Mouse (Mus musculus) heart, postnatal 25 days (tissue): ENCODE measurements around the gene Tmem174. TPM values are rescaled to one million over a fixed set of nuclear protein-coding genes. Genes with fewer than 3 reads are reported as not detected.

Source experiments
- DNase-seq: peaks from one replicate; pipeline ENCODE4 v3.0.0; 2022; ENCODE audit warnings: low spot score
- intact Hi-C: fragments of 180-260 bp; cut with DNase I; formaldehyde crosslinking; loops from one replicate; pipeline ENCODE4 v1.15.1; 2025
- total RNA-seq, 2 experiments: library from RNA; stranded (reverse); gene quantifications; 2 replicates each; pipeline ENCODE4 v1.2.3; 2021

Gene Tmem174
- total RNA-seq, 2 experiments from 2014 or later, result not detected

- intact Hi-C loops, result loop anchor here (10.0 kb wide), 1 partner anchor 553 kb away; no protein-coding TSS in a partner anchor
- DNase-seq, result no peak
These were observed 49.6 kb downstream of the Tmem174 start for GRCm38 (mm10) chr13:98587639-98588038.

- intact Hi-C loops, result loop anchor here (10.0 kb wide), 1 partner anchor 552 kb away; no protein-coding TSS in a partner anchor
These were observed 50.2 kb downstream of the Tmem174 start for GRCm38 (mm10) chr13:98586817-98587575.

More at GRCm38 (mm10) chr13:98586817-98587575, 50.2 kb downstream of the Tmem174 start:
- no peak for DNase-seq

Other genes starting within 250 kb of the Tmem174 start
- gene Gm10320, start 145.4 kb downstream of the Tmem174 start, total RNA-seq, result not detected
- gene Tmem171, start 57.4 kb upstream of the Tmem174 start, total RNA-seq, result 10 to 100 TPM in 1 of 2 experiments, 1 to 10 TPM in 1; 3.2 to 10.6 TPM
- 10 to 100 TPM; 33.7 to 40.2 TPM for gene Fcho2, start 178.0 kb upstream of the Tmem174 start, total RNA-seq